ENCODE assay signal across 1 mouse cellular context in the genomic region with DNA sequence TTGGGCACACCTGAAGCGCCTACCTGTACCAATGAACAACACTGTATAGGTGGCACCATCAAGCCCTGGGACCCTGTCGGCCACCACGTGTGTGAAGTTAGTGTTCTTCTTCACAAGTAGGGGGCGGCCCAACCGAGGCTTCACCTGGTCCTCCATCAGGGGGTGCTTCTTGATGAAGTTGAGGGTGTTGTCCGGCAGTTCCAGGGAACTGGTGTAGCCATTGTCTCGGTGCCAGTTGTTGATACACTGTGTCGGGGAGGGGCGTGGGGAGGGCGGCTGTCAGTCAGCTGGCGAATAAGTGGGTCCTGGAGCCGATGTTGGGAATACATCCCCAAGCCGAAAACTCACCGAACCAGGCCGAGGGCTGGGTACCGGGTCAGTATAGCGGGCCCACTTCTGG.
A peak's percentile ranks its signal among the peaks of the same experiment; 100 is the strongest.
TF ChIP-seq lines count a peak whose summit lies in the region.

No protein-coding gene starts in this region.

TF ChIP-seq in CH12.LX, 34 proteins besides CTCF, POLR2A, EP300 and RAD21:
- TF ChIP-seq ZNF384 (IDR thresholded peaks at IDR 0.05; ENCODE audit: low read depth, low read length) (no peak), SMC3 (IDR thresholded peaks at IDR 0.05; ENCODE audit: low read depth, low read length) (0 out of 2 replicates have a peak, but pooled peaks have one; percentile 16)
